Mouse (Mus musculus): ENCODE measurements around the gene Hist3h2ba. TPM values are rescaled to one million over a fixed set of nuclear protein-coding genes. Genes with fewer than 3 reads are reported as not detected.
A peak's percentile ranks its signal among the peaks of the same experiment; 100 is the strongest.

Gene Hist3h2ba
- polyA plus RNA-seq, 1 experiment from 2014 or later = 52.7 TPM

- 90% methylated on average over 8 of the region's 8 CpGs for WGBS
- Histone ChIP-seq H3K36me3 (peaks cover 19% of the 10 kb centered on the region; the same call in 1 of the 2 replicates), H3K27me3 (no peaks in the 10 kb centered on the region), H3K9me3 (no peaks in the 10 kb centered on the region), H3K27ac (no peak overlapping the region), H3K4me2 (replicated peaks) (no peak overlapping the region), H3K4me3 (no peak overlapping the region), H3K4me1 (no peaks in the 10 kb centered on the region), H3K9ac (no peak overlapping the region)
- ATAC-seq (ENCODE audit: insufficient number of reproducible peaks, insufficient read depth, low FRiP score, low TSS enrichment) = no peak
Measured at GRCm38 (mm10) chr11:58969027-58969426, 20.3 kb downstream of the Hist3h2ba start.

DNA sequence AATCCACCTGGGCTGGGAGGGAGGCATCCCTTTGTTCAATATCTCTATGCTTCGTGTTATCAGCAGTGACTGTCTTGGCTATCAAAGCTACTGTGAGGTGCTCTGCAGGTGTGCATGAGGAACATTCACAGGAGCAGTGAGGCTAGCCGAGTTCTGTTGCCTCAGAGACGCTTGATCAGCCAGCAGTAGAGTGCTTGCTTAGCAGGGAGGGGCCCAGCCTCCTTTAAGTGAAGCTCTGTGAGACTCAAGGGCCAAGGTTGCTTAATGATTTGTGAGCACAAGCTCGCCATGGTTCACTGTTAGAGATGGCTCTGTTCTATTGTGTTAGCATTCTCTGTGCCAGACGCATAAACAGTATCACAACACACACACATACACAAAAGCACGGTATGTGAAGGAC is 20.9 kb downstream of the Hist3h2ba start:
- Histone ChIP-seq H3K27ac (no peak overlapping the region), H3K4me3 (no peak overlapping the region), H3K4me1 (no peaks in the 10 kb centered on the region), H3K4me2 (replicated peaks) (no peak overlapping the region), H3K27me3 (no peaks in the 10 kb centered on the region), H3K36me3 (peaks cover 19% of the 10 kb centered on the region; the same call in 1 of the 2 replicates), H3K9me3 (no peaks in the 10 kb centered on the region), H3K9ac (no peak overlapping the region)
- ATAC-seq (ENCODE audit: insufficient number of reproducible peaks, insufficient read depth, low FRiP score, low TSS enrichment) = no peak
- 82% methylated on average over 6 of the region's 6 CpGs for WGBS

GRCm38 (mm10) chr11:58970831-58971530 is 22.3 kb downstream of the Hist3h2ba start:
- ATAC-seq (ENCODE audit: insufficient number of reproducible peaks, insufficient read depth, low FRiP score, low TSS enrichment) = no peak

GRCm38 (mm10) chr11:58971796-58972195 is 23.1 kb downstream of the Hist3h2ba start:
- Histone ChIP-seq H3K4me1 (no peaks in the 10 kb centered on the region), H3K27ac (no peak overlapping the region), H3K4me2 (replicated peaks) (no peak overlapping the region), H3K36me3 (peaks cover 19% of the 10 kb centered on the region; the same call in 1 of the 2 replicates), H3K27me3 (no peaks in the 10 kb centered on the region), H3K9ac (no peak overlapping the region), H3K9me3 (no peaks in the 10 kb centered on the region), H3K4me3 (no peak overlapping the region)
- ATAC-seq (ENCODE audit: insufficient number of reproducible peaks, insufficient read depth, low FRiP score, low TSS enrichment) = no peak
- 90% methylated on average over 3 of the region's 3 CpGs for WGBS

More at GRCm38 (mm10) chr11:58970831-58971530, 22.3 kb downstream of the Hist3h2ba start:
- no peak overlapping the region for H3K4me2 ChIP-seq (replicated peaks)
- WGBS = 87% methylated on average over 21 of the region's 21 CpGs
- no peaks in the 10 kb centered on the region for H3K4me1 ChIP-seq
- H3K9ac ChIP-seq = no peak overlapping the region
- no peaks in the 10 kb centered on the region for H3K27me3 ChIP-seq
- H3K27ac ChIP-seq = no peak overlapping the region
- no peaks in the 10 kb centered on the region for H3K9me3 ChIP-seq
- H3K36me3 ChIP-seq = peaks cover 19% of the 10 kb centered on the region; the same call in 1 of the 2 replicates
- no peak overlapping the region for H3K4me3 ChIP-seq

GRCm38 (mm10) chr11:58974414-58974813 is 25.7 kb downstream of the Hist3h2ba start:
- Histone ChIP-seq H3K9me3 (no peaks in the 10 kb centered on the region), H3K4me3 (no peak overlapping the region), H3K27me3 (no peaks in the 10 kb centered on the region), H3K36me3 (peaks cover 13% of the 10 kb centered on the region; the same call in 1 of the 2 replicates), H3K4me2 (replicated peaks) (no peak overlapping the region), H3K4me1 (peaks cover 12% of the 10 kb centered on the region), H3K27ac (no peak overlapping the region), H3K9ac (no peak overlapping the region)
- no peak for ATAC-seq (ENCODE audit: insufficient number of reproducible peaks, insufficient read depth, low FRiP score, low TSS enrichment)
- WGBS = 87% methylated on average over 3 of the region's 3 CpGs

- peak overlapping the region; percentile 98 for H3K4me2 ChIP-seq (replicated peaks)
- peaks cover 33% of the 10 kb centered on the region for H3K4me1 ChIP-seq
- H3K4me3 ChIP-seq = peak overlapping the region; percentile 98
- H3K27ac ChIP-seq = peak overlapping the region; percentile 69
- no peak for ATAC-seq (ENCODE audit: insufficient number of reproducible peaks, insufficient read depth, low FRiP score, low TSS enrichment)
- peaks cover 5% of the 10 kb centered on the region for H3K36me3 ChIP-seq
- 0% methylated on average over 29 of the region's 29 CpGs for WGBS
- H3K9ac ChIP-seq = peak overlapping the region; percentile 89
- no peaks in the 10 kb centered on the region for H3K9me3 ChIP-seq
- H3K27me3 ChIP-seq = no peaks in the 10 kb centered on the region
Measured at GRCm38 (mm10) chr11:58977150-58977549, 28.4 kb downstream of the Hist3h2ba start.

DNA sequence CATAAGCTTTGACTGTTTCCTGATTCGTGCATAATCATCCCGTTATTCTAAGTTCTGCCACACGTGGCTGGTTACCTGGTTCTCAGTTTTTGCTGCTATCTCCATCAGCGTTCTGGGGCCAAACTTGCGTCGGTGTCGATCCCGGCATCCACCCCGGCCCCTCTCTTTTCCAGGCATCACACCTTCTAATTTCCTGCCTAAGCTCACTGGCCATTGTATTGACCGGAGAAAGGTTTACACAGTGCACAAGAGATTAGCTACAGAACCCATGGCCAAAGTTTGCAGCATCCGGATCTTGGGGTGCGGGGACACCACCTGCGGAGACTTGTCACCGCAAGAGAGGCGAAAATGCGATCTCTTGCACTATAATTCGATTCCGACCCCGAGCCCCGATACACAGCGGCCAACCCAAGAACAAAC is 28.9 kb downstream of the Hist3h2ba start:
- WGBS = under 1% methylated on average over 21 of the region's 21 CpGs
- Histone ChIP-seq H3K4me3 (peak overlapping the region; percentile 98), H3K4me1 (peaks cover 33% of the 10 kb centered on the region), H3K4me2 (replicated peaks) (peak overlapping the region; percentile 98), H3K36me3 (peaks cover 9% of the 10 kb centered on the region), H3K27me3 (no peaks in the 10 kb centered on the region), H3K27ac (peak overlapping the region; percentile 69), H3K9ac (peak overlapping the region; percentile 89), H3K9me3 (no peaks in the 10 kb centered on the region)
- ATAC-seq (ENCODE audit: insufficient number of reproducible peaks, insufficient read depth, low FRiP score, low TSS enrichment) = no peak

DNA sequence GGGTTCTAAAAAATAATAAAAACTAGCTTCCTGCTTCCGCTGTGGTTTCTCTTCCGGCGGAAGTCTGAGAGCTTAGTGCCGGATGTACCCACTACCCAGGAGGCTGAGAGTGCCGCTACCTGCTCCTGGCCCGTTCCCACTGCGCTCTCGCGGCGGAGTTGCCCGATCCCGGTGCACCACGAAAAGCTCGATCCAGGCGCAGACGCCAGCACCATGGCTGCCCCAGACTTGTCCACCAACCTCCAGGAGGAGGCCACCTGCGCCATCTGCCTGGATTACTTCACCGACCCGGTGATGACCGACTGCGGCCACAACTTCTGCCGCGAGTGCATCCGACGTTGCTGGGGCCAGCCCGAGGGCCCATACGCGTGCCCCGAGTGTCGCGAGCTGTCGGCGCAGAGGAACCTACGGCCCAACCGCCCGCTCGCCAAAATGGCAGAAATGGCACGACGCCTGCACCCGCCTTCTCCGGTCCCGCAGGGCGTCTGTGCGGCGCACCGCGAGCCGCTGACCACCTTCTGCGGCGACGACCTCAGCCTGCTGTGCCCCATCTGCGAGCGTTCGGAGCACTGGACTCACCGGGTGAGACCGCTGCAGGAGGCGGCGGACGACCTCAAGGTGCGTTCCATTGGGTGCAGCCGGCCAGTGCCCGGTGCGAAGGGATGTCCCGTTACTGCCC is 29.4 kb downstream of the Hist3h2ba start, which contains the start of gene Trim11:
Trim11 (plus strand) TSS at position 67 of the 679 bp plus-strand sequence.
- no peaks in the 10 kb centered on the region for H3K27me3 ChIP-seq
- H3K27ac ChIP-seq = peak within 1 kb of the TSS; percentile 69
- H3K4me3 ChIP-seq = peak within 1 kb of the TSS; percentile 98
- peak; percentile 36 for ATAC-seq (ENCODE audit: insufficient number of reproducible peaks, insufficient read depth, low FRiP score, low TSS enrichment)
- peak within 1 kb of the TSS; percentile 89 for H3K9ac ChIP-seq
- H3K36me3 ChIP-seq = peaks cover 15% of the 10 kb centered on the region
- H3K4me1 ChIP-seq = peaks cover 33% of the 10 kb centered on the region
- under 1% methylated on average over 64 of the region's 64 CpGs for WGBS
- H3K9me3 ChIP-seq = no peaks in the 10 kb centered on the region
- H3K4me2 ChIP-seq (replicated peaks) = peak within 1 kb of the TSS; percentile 98

GRCm38 (mm10) chr11:58978706-58979030 is 29.9 kb downstream of the Hist3h2ba start:
- 0 out of 2 replicates have a peak overlapping the region, but pooled peaks have one; percentile 69 for H3K27ac ChIP-seq
- H3K4me1 ChIP-seq = peaks cover 33% of the 10 kb centered on the region
- H3K4me2 ChIP-seq (replicated peaks) = peak overlapping the region; percentile 98
- no peaks in the 10 kb centered on the region for H3K27me3 ChIP-seq
- no peaks in the 10 kb centered on the region for H3K9me3 ChIP-seq
- peak overlapping the region; percentile 98 for H3K4me3 ChIP-seq
- peaks cover 17% of the 10 kb centered on the region for H3K36me3 ChIP-seq
- ATAC-seq (ENCODE audit: insufficient number of reproducible peaks, insufficient read depth, low FRiP score, low TSS enrichment) = no peak
- H3K9ac ChIP-seq = peak overlapping the region; percentile 89
- 3% methylated on average over 5 of the region's 5 CpGs for WGBS

GRCm38 (mm10) chr11:58979183-58979582 is 30.5 kb downstream of the Hist3h2ba start:
- no peak for ATAC-seq (ENCODE audit: insufficient number of reproducible peaks, insufficient read depth, low FRiP score, low TSS enrichment)
- H3K36me3 ChIP-seq = peaks cover 22% of the 10 kb centered on the region
- WGBS = 64% methylated on average over 3 of the region's 3 CpGs
- peak overlapping the region; percentile 98 for H3K4me2 ChIP-seq (replicated peaks)
- peaks cover 33% of the 10 kb centered on the region for H3K4me1 ChIP-seq
- H3K27me3 ChIP-seq = no peaks in the 10 kb centered on the region
- H3K9me3 ChIP-seq = no peaks in the 10 kb centered on the region
- peak overlapping the region; percentile 98 for H3K4me3 ChIP-seq
- H3K9ac ChIP-seq = peak overlapping the region; percentile 89
- no peak overlapping the region for H3K27ac ChIP-seq

- no peaks in the 10 kb centered on the region for H3K27me3 ChIP-seq
- ATAC-seq (ENCODE audit: insufficient number of reproducible peaks, insufficient read depth, low FRiP score, low TSS enrichment) = no peak; the same call in 1 of the 2 replicates
- H3K4me3 ChIP-seq = peak overlapping the region; percentile 98
Measured at GRCm38 (mm10) chr11:58979661-58980060, 30.9 kb downstream of the Hist3h2ba start.

More at GRCm38 (mm10) chr11:58979661-58980060, 30.9 kb downstream of the Hist3h2ba start:
- Histone ChIP-seq H3K27ac (no peak overlapping the region), H3K36me3 (peaks cover 27% of the 10 kb centered on the region), H3K4me2 (replicated peaks) (peak overlapping the region; percentile 98), H3K9me3 (no peaks in the 10 kb centered on the region), H3K4me1 (peaks cover 33% of the 10 kb centered on the region), H3K9ac (peak overlapping the region; percentile 89)
- 72% methylated on average over 7 of the region's 7 CpGs for WGBS
